Mouse (Mus musculus) G1E-ER4 (cell line): Measurements from ENCODE around the gene Ethe1. TPM values are rescaled to one million over a fixed set of nuclear protein-coding genes. Genes with fewer than 3 reads are reported as not detected.

ENCODE experiments used
- GATA1 ChIP-seq: IDR thresholded peaks from one replicate; pipeline ENCODE4 v1.8.0; 2012; ENCODE audit warnings: low read length, inconsistent platforms
- polyA plus RNA-seq: library from polyadenylated mRNA; stranded (reverse); fragments of >175 nt; gene quantifications from 2 replicates; pipeline ENCODE4 v1.2.3, GENCODE M21; 2012

Ethe1 gene
- 14.2 and 16.1 TPM in 2 replicates for polyA plus RNA-seq

DNA sequence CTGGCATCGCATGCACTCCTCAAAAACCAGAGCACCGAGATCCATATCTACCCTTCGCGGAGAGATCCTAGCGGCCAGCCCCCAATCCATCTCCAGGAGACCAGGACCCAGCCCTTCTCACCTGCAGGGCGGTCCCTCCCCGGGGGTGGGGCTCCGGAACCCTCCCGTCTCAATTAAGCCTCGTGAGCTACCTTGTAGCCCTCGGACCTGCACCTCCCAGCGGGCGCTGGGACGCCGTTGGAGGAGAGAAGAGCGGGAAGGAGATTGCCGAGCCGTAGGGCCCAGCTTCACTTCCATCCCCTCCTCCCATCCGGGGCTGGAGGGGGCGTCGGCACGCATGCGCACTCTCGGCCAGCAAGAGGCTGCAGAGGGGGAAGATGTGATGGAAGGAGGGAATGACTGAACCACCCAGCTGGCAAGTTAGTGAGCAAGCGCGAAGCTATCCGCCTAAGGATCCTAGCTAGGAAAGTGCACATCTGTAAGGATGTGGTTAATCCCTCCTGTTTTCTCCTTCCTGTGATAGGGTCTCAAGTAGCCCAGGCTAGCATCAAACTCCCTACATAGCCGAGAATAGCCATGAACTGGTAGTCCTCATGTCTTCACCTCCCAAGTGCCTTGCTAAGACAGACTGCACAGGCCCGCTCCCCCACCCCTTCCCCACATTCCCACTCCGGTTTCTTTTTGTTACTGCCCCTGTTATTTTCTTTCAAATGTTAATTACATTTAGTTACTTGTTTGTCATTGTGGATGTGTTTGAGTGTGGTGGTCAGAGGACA, at the start of gene Ethe1, which contains the start of gene Zfp575:
TSS of gene Ethe1 (plus strand) at position 214 of the 776 bp plus-strand sequence.
TSS of gene Zfp575 (minus strand) at position 312 of the 776 bp plus-strand sequence.
- TF ChIP-seq GATA1, result no peak

DNA sequence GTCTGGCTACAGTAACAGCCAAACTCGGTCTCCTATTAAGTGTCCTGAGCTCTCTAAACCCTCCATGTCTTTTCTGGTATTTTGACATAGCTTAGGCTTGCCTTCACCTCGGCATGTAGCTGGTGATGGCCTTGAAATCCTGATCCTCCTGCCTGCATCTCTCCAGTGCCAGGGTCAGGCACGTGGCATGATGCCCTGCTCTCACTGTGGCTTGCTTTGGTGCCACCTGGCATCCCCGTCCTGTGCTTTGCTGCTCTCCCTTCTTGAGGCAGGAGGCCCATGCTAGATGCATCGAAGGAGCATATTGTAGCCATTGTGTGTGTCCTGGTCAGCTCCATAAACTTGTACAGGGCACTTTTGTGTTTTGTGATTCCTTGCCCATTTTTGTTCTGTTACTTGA, 49.8 kb upstream of the Ethe1 start:
- TF ChIP-seq GATA1, result no peak

- no peak for TF ChIP-seq GATA1
Observed at GRCm38 (mm10) chr7:24538154-24538553, 49.2 kb upstream of the Ethe1 start.

DNA sequence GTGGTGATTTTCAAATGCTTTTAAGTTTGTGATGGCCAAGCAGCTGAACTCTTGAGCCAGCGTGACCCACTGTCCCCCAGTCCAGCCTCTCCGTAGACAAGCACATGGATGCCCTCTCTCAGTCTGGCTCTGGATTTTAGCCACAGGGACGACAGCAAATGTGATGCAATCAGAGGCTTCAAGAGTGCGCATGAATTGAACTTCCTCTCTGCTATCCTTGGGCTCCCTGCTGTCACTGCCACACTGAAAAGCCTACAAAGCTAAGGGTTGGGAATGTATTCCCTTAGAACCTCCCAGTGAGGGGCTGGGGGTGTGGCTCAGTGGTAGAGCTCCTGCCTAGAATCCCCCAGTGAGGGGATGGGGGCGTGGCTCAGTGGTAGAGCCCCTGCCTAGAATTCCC, 48.6 kb upstream of the Ethe1 start:
- TF ChIP-seq GATA1, result no peak

GRCm38 (mm10) chr7:24539686-24540085, 47.7 kb upstream of the Ethe1 start:
- no peak for TF ChIP-seq GATA1

GRCm38 (mm10) chr7:24544506-24544905, 42.8 kb upstream of the Ethe1 start:
- TF ChIP-seq GATA1, result no peak

GRCm38 (mm10) chr7:24546068-24546614, 41.2 kb upstream of the Ethe1 start, which contains the start of the genes Pinlyp and Xrcc1:
Gene Pinlyp, minus strand, starts transcription at chr7:24546118.
Gene Xrcc1, plus strand, starts transcription at chr7:24546289.
- no peak for TF ChIP-seq GATA1

DNA sequence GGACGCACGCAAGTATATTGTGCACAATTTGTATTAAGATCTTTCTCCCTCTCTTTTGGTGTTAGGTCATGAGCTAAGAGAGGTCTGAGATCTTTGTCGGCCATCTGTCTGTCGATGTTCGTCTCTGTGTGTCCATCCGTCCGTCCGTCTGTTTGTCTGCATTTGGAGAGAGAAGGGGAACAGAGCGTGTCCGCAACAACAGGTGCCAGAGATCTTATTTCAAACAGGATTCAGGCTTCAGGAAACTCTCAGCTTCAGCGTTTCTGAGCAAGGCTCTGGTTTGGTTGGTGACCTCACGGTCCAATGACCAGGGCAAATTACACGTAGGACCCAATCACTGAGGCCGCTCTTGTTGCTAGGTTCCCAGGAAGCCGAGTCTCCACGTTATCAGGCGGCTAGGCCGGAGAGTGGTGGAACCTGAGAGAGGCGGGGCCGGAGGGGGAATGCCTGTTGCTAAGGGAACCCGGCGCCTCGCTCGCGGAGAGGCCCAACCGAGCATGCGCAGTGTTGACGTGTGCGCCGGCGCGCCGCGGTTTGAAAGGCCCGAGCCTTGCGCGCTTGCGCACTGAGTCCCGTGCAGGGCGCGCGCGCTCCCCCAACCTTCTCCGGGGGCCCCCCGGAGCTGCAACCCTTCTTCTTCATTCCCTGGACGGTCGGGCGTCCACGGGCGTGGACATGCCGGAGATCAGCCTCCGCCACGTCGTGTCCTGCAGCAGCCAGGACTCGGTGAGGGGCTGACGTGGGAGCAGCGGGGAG, 40.5 kb upstream of the Ethe1 start:
- no peak for TF ChIP-seq GATA1

GRCm38 (mm10) chr7:24547534-24548036, 39.8 kb upstream of the Ethe1 start:
- TF ChIP-seq GATA1, result no peak

DNA sequence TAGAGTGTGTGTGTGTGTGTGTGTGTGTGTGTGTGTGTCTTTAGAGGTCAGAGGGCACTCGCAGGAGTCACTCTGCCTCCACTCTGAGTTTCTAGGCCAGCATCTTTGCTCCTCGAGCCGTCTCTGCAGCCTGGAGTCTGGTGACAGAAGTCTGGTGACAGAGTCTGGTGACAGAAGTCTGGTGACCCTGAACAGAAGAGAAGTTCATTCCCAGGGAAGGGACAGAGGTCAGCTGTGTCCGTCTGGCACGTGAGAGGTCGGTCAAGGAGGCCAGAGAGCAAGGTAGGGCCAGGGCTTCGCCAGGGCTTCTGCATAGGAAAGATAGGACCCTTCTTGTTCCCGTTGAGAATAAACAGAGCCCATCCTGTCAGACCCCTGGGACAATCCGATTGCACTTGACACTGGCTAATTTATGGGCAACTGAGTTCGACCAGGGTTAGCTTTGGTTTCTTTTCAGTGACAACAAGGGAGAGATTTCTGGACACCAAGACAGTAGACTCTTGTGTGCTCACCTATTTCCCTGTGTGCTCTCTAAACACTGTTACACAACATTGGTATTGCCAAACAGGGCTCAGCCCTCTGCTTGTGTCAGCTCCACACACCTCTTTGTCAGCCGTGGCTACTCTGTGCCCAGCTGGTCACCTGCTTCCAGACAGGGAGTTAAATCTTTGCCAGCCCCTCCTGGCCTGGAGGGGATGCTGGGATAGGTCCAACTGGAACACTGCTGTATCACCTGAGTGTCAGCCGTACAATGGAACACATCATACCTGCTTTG, 35.2 kb upstream of the Ethe1 start:
- TF ChIP-seq GATA1, result no peak

DNA sequence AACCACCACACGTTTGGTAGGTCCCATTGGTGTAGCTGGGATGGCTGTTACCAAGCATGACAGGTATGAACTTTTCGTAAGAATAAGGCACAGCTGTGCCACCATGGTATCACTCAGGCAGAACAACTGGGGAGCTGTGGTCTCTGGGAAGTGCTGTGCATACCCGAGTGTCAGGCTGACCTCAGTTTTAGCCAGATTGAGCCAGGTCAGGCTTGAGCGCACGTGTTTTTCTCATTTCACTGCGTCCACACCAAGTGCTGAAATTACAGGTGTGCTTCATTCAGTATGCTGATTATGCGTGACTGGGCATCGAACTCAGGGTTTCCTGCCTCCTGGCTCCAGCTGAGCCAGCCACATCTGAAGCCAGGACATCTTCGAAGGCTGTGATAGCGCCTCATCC, 31.6 kb upstream of the Ethe1 start:
- no peak for TF ChIP-seq GATA1

DNA sequence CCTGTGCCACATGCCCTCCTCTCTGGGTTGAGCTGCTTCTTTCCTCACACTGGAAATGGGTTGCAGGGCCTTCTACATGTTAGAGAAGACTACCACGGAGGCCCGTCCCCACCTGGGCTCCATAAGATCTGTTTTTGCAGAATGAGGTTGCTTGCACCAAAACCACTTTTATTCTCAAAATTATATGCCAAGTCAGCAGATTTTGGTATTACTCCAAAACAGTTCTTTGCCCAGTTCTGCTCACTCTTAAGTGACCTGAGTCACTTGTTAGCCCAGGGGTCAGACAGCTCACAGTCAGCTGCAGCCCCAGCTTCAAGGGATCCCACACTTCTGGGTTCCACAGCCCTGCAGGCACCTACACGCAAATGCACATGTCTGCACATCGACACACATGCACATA, 25.9 kb upstream of the Ethe1 start:
- no peak for TF ChIP-seq GATA1

GRCm38 (mm10) chr7:24563191-24563836, 24.0 kb upstream of the Ethe1 start:
- TF ChIP-seq GATA1, result no peak

DNA sequence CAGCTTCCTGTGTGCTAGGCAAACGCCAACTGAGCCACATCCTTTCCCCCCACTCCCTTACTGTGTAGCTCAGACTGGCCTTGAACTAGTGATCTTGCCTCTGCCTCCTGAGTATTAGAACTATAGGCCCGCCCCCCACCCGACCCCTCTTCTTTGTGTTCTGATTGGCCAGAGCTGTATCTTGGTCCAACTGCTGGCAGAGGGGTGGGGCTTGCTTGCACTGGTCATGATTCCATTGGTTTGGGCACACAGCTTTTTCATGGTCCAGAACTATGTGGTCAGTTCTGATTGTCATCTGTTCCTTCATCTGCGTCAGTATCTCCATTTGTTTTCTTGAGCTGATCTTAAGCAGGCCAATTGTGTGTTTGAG, 23.5 kb upstream of the Ethe1 start:
- TF ChIP-seq GATA1, result no peak
